Mouse (Mus musculus): ENCODE measurements around the gene Lama5. TPM values are rescaled to one million over a fixed set of nuclear protein-coding genes. Genes with fewer than 3 reads are reported as not detected.

Gene Lama5
- polyA plus RNA-seq (2015; fragmentation: Nextera tagmentation; extraction: Ambion mirVana): 12.7 and 22.0 TPM in 2 replicates

GRCm38 (mm10) chr2:180225762-180226378 is at the start of gene Lama5:
Lama5 (minus strand) TSS chr2:180225859.

GRCm38 (mm10) chr2:180273394-180274244 is 48.0 kb upstream of the Lama5 start, which contains the start of gene Cables2:
Cables2 (minus strand) TSS chr2:180273496.

GRCm38 (mm10) chr2:180257001-180257521 is 31.4 kb upstream of the Lama5 start, which contains the start of gene Rps21:
Rps21 (plus strand) TSS chr2:180257377.

GRCm38 (mm10) chr2:180170806-180171521 is 54.7 kb downstream of the Lama5 start, which contains the start of gene Adrm1:
Adrm1 (plus strand) TSS chr2:180171485.

Small RNA genes lying within 50 kb of the gene (microRNA-seq; reads per million reads assigned to microRNA genes)
- gene Mir3091 (ENCODE audit: borderline replicate concordance, insufficient number of aligned reads): not detected
- not detected for gene Mir7005 (ENCODE audit: borderline replicate concordance, insufficient number of aligned reads)

Other genes with a start within 250 kb of the Lama5 start
- 1.6 and 2.3 TPM in 2 replicates for gene Taf4, start 249.2 kb downstream of the Lama5 start, polyA plus RNA-seq (2015; fragmentation: Nextera tagmentation; extraction: Ambion mirVana)
- gene Lsm14b, start 200.9 kb downstream of the Lama5 start, polyA plus RNA-seq (2015; fragmentation: Nextera tagmentation; extraction: Ambion mirVana): 5.5 and 6.0 TPM in 2 replicates
- 593 and 832 TPM in 2 replicates for gene Psma7, start 183.4 kb downstream of the Lama5 start, polyA plus RNA-seq (2015; fragmentation: Nextera tagmentation; extraction: Ambion mirVana)
- 3.5 and 3.9 TPM in 2 replicates for gene Ss18l1, start 183.3 kb downstream of the Lama5 start, polyA plus RNA-seq (2015; fragmentation: Nextera tagmentation; extraction: Ambion mirVana)
- 18.5 and 24.4 TPM in 2 replicates for gene Mtg2, start 155.3 kb downstream of the Lama5 start, polyA plus RNA-seq (2015; fragmentation: Nextera tagmentation; extraction: Ambion mirVana)
- 0.10 and 0.30 TPM in 2 replicates for gene Hrh3, start 121.4 kb downstream of the Lama5 start, polyA plus RNA-seq (2015; fragmentation: Nextera tagmentation; extraction: Ambion mirVana)
- gene Osbpl2, start 106.6 kb downstream of the Lama5 start, polyA plus RNA-seq (2015; fragmentation: Nextera tagmentation; extraction: Ambion mirVana): 31.1 and 33.4 TPM in 2 replicates
- 118 and 155 TPM in 2 replicates for gene Adrm1, start 54.4 kb downstream of the Lama5 start, polyA plus RNA-seq (2015; fragmentation: Nextera tagmentation; extraction: Ambion mirVana)
- gene Rps21, start 31.5 kb upstream of the Lama5 start, polyA plus RNA-seq (2015; fragmentation: Nextera tagmentation; extraction: Ambion mirVana): 807 and 1,071 TPM in 2 replicates
- 8.2 and 10.0 TPM in 2 replicates for gene Cables2, start 47.6 kb upstream of the Lama5 start, polyA plus RNA-seq (2015; fragmentation: Nextera tagmentation; extraction: Ambion mirVana)
- gene Rbbp8nl, start 64.0 kb upstream of the Lama5 start, polyA plus RNA-seq (2015; fragmentation: Nextera tagmentation; extraction: Ambion mirVana): not detected in 2 replicates
- 0.06 and 0.40 TPM in 2 replicates for gene Gata5, start 108.8 kb upstream of the Lama5 start, polyA plus RNA-seq (2015; fragmentation: Nextera tagmentation; extraction: Ambion mirVana)
- gene Slco4a1, start 230.4 kb upstream of the Lama5 start, polyA plus RNA-seq (2015; fragmentation: Nextera tagmentation; extraction: Ambion mirVana): 0.08 and 0.27 TPM in 2 replicates

Data from adrenal gland, postnatal 0 days (tissue).